Mouse (Mus musculus) liver (tissue): Measurements from ENCODE around the gene Uck2.
A peak's percentile ranks its signal among the peaks of the same experiment; 100 is the strongest.

Experiments used
- DNase-seq: peaks from one replicate; pipeline ENCODE4 v3.0.0-alpha.2; 2020; ENCODE audit warnings: mixed read lengths

Uck2 gene

DNA sequence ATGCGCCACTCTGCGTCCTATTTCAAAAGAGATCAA is at the start of gene Uck2:
Gene Uck2, minus strand, starts transcription at position 1 of the 36 bp plus-strand sequence.
- DNase-seq: no peak

DNA sequence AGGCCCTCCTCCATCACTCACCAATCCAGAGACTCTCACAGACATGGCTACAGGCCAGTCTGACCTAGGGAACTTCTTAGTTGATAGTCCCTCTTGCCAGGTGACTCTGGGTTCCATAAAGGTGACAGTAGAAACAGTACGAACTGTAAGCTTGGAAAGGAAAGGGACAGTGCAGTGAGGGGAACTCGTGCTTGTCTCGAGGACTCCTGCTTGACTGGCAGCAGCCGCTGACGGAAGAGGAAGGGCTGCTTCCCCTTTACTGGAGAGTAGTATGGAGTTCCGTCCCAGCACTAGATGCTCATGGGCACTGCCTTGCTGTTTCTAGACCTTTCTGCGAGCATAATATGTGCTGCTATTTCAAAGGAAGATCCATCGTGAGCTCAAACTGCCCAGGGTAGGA is 46.0 kb upstream of the Uck2 start:
- DNase-seq: no peak

DNA sequence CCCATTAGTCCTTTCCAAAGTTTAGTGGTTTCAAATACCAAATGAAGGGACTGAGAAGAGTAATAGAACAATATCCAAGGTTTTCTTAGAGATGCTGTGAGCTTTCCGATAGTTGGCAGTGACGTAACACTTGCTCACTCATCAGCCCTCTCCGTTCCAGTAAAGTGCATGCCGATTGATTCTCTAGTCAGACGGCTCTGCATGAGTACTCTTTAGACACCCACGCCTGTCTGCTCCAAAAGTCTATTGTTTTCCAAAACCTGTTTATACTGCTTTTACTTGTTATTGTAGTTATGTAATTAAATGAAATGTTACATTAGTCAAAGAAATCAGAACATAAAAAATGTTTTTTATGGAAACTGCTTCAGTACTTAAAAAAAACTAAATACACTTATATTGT is 43.7 kb upstream of the Uck2 start:
- DNase-seq: no peak

DNA sequence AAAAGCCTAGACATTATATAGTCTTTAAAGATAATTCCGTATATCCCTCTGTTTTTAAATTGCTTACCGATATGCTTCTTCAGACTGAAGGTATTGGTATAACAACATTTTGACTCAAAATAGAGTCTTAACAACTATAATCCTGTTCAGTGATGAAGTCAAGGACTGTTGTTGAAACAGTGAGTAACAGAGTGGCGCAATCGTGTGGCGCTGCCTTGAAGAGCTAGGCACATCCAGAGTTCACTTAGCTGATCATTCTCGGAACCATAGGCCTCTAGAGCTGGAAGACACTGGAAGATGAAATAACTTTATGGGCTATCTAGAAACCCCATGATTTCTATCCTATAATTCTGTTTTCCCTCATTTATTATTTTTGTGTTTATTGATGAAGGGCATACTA is 36.6 kb upstream of the Uck2 start:
- no peak for DNase-seq

DNA sequence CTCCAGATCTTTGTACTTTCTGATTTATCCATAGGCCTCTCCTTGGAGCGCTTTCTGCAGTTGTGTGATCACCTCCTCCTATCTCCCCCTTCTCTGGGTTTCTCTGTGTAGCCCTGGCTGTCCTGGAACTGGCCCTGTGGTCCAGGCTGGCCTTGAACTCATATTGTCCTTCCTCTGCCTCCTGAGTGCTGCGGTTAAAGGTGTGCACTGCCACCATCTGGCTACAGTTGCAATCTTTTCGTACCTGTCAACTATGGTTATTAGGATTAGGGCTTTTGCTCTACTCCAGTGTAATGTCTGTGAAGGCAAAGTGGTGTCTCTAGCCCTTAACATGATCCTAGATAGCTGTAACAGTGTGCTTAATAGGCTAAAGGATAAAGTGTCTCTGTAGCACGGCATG is 28.1 kb upstream of the Uck2 start:
- DNase-seq: no peak

DNA sequence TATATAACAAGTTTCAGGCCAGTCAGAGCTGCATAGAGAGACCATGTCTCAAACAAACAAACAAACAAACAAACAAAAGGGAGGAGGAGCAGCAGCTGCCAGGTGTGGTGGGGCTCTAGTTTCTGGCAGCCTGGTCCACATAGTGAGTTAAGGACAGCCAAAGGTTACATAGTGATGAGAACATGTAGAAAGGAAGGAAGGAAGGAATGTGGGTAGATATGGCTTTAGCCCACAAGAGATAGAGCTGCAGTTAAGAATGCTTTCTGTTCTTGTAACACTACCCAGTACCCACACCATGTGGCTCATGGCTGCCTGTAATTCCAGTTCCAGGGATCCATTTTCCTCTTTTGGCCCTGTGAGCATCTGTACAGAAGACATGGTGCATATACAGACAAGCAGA is 27.2 kb upstream of the Uck2 start:
- DNase-seq: no peak

DNA sequence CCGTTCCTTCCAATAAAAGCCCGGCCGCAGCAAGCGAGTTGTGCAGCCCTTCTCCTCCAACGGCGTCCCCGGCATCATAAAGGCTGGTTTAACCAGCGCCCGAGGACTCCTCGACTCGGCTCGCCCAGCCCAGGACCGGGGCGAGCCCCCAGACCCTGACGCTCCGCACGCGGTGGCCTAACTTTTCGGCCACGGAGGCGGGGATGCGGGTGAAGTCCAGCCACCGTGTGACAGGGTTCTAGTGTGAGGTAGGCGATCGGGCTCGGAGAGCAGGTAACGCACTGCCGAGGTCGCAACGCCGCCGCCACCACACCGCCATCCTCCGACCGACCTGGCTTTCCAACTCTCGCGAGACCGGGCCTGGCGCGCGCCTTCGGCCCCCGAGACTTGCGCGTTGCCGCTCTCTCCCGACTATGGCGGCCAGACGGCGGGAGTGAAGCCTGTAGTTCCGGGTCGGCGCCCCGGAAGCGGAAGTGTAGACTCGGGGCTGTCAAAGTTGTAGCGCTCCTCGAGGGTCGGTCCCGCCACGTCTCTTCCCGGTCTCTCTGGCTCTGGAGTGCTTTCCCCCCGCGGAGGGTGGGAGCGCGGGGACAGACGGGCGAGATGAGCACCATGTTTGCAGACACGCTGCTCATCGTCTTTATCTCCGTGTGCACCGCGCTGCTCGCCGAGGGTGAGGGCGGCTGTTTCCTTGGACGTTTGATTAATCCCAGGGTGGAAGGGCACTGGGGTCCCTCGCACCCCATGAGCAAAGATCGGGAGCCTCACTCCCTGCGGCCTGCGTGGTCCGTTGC is 23.3 kb upstream of the Uck2 start, which contains the start of gene Tmco1:
Gene Tmco1, plus strand, starts transcription at position 118 of the 794 bp plus-strand sequence.
- DNase-seq: peak; percentile 97

DNA sequence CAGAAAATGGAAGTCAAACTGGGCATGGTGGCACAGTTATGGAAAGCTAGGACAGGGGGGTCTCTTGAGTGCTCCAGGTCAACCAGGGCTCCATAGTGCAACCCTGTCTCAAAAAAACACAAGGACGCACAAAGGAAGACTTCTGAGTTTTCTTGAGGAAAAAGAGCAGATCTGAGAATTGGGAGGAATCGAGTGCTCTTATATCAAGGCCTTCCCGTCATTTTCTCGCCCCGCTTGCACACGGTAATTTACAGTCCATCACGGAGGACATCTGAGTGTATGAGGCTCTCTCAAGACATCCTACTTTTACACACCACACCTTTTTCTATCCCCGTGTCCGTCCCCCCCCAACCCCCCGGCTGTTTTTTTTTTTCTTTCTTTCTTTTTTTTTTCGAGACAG is 22.6 kb upstream of the Uck2 start:
- DNase-seq: no peak

DNA sequence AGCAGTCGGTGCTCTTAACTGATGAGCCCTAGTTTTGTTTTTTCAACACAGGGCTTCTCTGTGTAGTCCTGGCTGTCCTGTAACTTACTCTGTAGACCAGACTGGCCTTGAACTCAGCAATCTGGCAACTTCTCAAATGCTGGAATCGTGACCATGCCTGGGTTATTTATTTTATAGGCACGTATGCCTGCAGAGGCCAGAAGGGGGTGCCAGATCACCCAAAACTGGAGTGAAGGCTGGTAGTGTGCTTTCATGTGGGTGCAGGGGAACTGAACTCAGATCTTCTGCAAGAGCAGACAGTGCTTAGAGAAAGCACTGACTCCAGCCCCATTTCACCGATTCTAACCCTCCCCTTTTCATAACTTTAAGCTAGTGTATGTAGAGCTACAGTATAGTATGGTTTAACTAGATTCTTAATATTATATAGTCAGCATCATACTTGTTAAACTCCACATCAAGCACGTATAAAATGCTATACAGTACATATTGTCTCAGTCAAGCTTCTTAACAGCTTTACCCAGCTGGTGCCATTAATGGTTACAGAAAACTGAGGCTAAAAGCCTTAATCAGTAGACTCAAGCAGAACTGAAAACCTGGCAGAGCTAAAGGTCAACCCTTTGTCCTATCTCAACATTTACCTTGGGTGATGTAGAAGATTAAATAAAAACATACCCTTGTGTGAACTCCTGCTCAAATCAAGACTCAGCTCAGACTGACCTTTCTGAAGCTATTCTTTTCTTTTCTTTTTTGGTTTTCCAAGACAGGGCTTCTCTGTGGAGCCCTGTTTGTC is 21.5 kb upstream of the Uck2 start:
- DNase-seq: peak; percentile 74

DNA sequence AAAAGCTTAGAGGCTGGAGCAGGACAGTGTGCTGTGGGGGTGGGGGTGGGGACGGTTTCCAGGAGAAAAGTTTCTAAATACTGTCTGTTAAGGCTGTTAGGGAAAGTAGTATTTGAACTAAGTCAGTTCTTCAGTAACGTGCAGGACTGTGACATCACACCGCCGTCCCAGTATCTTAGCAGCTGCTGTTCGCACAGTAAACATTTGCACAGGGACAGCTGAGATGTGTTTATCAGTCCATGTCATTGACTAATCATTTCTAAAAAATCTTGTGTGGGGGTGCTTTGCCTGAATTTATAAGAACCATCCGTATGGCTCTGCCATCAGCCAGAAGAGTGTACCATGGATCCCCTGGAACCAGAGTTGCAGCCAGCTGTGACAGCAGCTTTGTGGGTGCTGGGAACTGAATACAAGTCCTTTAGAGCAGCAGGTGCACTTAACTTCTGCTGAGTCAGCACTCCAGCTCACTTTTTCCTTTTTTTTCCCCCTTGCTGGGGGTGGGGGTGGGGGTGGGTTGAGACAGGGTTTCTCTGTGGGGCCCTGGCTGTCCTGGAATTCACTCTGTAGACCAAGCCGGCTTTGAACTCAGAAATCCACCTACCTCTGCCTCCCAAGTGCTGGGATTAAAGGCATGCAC is 20.5 kb upstream of the Uck2 start:
- no peak for DNase-seq

DNA sequence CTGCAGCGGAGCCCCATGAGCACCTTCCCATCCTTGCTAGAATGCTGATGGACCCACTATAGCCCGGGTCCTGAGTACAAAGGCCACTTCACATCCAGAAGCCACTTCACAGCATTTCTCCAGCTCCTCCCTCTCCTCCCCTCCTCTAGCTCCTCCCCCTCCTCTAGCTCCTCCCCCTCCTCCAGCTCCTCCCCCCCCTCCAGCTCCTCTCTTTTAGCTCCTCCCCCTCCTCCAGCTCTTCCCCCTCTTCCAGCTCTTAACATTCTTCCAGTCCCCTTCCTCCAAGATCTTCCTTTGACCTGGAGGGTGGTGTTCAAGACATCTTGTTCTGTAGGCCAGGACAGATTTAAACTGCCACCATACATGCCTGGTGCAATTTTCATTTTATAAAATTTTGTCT is 15.0 kb upstream of the Uck2 start:
- peak; percentile 39 for DNase-seq

DNA sequence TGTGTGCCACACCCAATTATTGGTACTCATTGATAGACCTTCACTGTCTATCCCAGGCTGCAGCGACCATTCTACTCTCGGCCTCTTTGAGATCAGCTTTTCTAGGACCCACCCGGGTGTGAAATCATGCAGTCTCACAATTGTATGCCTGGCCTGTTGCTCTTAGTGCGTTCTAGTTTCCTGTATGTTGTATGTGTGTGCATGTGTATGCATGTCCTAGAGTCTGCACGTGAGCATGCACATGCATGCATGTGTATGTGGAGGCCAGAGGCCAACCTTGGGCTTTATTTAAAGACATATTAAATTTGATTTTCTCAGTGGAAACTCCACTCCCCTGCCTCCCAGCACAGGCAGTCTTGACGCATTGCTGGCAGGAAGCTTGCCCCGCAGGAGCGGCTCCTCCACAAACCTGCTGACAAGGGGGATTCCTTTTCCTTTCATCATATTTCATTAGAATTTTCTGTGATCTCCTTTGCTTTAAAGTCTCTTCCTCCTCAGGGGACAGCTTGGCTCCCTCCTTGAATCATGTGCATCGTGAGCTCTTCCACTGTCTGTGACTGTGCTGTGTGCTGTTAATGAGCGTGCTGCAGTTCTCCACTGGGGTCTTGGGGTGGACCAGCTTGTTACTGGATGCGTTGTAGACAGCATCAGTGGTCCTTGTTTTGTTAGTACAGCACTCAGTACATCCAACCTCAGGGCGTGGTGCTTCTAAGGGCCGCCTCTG is 10.7 kb upstream of the Uck2 start:
- DNase-seq: no peak

DNA sequence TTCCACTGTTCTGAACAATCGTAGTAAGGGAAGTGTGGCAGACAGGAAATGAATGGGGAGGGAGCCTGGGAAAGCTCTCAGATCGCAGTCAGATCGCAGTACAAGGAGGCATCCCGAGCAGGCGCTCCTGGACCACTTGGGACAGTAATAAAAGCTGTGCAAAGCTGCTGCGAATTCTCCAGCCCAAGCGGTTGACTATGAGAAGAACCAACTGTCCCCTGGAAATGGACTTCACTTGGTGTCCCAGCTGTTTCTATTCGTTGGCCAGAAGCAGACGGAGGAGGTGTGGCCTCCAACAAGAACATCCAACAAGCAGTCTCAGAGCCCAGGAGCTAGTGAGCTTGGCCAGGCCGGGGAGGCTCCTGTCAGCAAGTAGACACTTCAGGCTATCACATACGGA is 7.3 kb upstream of the Uck2 start:
- no peak for DNase-seq

DNA sequence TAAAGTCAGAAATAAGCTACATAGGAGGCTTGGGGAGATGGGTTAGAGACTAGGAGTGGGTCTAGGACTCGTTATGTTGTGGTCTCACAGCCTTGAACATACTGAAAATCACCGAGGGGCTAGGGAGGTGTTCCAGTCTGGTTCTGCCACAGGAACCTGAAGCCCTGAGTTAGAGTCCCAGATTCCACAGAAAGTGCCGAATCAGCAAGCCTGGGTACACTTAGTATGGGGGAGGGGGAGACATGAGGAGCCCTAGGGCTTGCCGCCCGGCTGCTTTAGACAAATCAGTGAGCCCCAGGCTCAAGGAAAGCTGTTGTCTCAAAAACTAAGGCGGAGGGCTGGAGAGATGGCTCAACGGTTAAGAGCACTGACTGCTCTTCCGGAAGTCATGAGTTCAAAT is 6.5 kb upstream of the Uck2 start:
- DNase-seq: no peak

DNA sequence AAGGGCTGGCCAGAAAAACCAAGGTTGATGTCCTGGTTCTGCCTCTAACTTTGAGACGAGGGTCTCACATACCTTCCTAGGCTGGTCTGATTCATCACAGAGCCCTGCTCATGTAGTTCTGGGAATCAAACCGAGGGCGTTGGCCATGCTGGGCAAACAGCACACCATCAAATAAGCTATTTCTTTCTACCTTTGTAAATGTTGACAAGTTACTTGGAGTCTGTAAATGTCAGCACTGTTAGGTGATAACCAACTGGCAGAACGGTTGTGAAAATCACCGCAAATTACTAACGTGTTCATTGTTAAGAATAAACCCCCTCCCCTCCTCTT is 5.1 kb upstream of the Uck2 start:
- DNase-seq: no peak

DNA sequence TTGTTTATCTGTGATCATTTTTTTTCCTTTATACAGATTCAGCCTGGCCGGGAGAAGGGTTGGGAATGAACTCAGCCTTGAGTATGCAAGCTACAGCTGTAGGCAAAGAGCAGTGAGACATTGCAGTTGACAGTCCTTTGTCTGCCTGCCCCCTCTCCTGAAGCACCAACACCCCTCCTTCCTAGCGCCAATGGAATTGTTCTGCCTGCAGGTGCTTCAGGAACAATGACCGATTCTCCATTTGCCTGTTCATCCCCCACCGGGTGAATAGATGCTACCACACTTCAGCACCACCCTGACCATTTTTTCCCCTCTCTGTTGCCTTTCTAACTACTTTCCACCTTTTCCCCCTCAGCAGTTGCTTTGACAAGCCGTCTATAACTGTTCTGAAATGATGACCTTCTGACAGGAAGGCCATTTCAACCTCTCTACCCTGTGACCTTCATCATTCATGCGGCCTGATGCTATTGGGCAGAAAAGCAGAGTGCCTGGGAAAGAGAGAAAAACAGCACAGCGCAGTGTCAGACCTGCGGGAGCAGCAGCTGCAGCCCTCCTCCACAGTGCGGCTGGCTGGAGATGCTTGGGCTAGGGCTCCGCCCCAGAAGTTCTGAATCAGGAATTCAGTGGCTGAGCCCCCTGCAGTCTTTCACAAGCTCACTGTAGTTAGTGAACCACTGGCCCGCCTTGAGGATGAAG is 4.6 kb upstream of the Uck2 start:
- DNase-seq: peak; percentile 44

DNA sequence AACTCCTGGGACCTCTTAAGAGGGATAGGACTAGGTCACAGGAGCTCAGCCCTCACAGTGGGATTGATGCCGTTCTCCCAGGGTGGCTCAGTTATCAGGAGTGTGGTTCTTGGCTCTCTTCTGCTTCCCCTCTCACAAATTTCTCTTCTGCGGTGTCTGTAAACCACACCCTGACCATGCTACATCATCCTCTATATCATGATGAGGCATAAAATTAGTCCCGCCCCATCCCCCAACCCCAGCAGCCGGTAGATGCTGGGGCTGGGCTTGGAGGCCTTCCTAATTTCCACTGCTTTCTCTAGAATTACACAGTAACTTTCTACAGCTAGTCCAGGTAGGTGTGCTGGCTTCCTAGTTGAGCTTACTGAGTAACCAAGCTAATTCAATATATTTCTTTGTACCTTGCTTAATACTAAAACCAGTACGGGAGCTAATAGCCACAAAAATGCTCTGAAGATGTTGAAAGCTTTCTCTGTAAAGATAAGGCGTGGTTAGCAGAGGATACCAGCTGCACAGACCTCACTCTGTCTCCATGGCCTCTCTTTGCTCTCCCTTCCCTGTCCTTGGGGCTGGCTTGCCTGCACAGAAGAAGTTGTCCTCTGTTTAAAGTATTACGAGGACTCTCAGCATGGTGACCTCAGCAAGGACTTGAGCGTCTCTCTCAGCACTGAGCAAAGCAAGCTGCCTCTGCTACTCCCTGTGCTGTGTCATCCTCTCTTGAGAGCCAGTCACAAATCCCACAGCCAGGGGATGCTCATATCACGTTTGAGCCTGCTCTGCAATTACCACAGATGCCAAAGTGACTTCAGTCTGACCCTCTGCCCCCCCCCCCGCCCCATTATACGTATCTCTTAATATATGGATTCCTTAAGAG is 3.8 kb upstream of the Uck2 start:
- peak; percentile 85 for DNase-seq

DNA sequence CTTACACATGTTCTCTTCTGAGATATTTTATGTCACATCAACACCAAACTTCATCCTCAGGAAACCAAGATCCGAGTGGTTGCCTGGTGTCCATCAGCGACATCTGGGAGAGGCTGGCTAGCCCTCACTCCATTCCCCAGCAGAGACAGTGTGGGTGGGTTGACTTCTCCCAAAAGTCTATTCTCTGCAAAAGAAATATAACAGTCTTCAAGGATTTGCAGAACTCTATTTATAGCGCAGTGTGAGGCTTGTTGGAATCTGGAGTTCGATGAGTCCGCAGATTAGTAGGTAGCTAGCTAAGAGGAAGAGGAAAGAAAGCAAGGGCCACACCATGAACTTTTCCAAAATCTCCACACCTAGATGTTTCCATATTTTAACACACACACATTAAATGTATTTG is 2.0 kb upstream of the Uck2 start:
- DNase-seq: no peak

DNA sequence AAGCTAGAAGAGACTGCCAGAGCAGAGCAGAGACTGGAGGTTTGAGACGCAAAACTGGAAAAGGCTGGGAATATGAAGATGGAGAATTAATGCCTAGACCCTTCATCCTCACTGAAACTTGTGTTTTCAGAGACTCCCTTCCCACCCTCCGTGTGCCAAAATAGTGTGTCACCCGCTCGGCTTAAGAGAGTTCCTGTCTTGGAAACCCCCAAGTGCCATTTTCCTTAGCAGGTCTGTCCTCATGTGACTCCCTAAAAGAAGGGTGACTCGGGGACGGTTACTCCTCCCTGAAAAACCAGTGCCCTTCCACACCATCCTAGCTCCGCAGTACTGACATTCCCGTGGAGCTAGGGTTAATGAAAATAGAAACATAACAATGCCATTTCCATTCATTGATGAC is 236 bp upstream of the Uck2 start:
- no peak for DNase-seq

DNA sequence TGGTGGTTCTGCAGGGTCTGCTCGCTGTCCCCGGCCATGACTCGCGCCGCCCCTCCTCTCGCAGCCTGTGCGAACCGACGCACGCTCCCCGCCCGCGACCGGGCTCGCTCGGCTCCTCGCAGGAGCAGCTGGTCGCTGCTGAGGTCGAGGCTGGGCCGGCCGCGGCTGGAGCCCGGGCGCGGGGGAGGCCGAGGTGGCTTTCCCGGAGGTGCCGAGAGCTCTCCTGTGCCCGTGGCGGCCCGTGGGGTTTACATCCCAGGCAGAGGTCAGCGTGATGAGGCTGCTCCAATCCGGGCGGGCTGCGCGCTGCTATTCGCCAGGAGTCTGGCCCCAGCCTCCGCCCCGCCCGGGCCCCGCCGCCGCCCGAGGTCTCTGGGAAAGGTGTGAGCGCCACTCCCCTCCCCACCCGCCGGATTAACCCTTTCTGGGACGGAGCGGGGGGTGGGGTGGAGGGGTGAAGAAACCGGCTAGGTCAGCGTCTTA is 242 bp downstream of the Uck2 start:
- peak; percentile 93 for DNase-seq

DNA sequence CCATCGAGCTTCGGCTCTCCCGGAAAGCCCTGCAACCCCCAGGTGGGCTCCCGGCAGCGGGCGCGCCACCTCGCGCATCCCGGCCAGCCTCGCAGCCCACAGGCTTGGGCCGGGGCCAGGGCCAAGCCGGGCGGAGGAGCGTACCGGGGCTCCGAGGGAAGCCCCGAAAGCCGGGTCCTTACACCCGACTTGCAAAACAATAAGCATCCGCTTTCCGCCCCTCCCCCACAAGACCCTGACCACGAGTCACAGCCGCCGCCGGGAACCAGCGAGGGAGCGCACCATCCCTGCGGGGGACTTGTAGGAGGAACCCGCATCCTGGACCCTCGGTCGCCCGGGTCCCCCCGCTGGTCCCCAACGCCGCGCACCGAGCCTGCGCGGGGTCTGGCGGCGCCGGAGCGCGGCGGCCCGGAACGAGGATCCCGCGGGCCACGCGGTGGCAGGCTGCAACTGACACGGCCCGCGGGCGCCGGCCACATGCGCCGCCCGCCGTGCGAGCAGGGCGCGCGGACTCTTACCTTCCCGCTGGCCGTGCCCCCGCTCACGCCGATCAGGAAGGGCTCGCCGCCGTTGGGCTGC is 773 bp downstream of the Uck2 start:
- peak; percentile 74 for DNase-seq
